Mouse (Mus musculus) kidney, adult 11 months (tissue): Measurements from ENCODE around the gene Gm266.
A peak's percentile ranks its signal among the peaks of the same experiment; 100 is the strongest.
"Not testable (repeated sequence)": the region's sequence is repeated elsewhere in the genome, so short reads cannot be mapped to it uniquely, and the experiment has no call there.

Source experiments
- DNase-seq: peaks from one replicate; pipeline ENCODE4 v3.0.0; 2022

Gm266 gene

GRCm38 (mm10) chr12:111485652-111486306, at the start of gene Gm266:
Gene Gm266, minus strand, starts transcription at chr12:111485823.
- DNase-seq: no peak

- DNase-seq: no peak
These were observed 49.7 kb upstream of the Gm266 start for GRCm38 (mm10) chr12:111535281-111535680.

DNA sequence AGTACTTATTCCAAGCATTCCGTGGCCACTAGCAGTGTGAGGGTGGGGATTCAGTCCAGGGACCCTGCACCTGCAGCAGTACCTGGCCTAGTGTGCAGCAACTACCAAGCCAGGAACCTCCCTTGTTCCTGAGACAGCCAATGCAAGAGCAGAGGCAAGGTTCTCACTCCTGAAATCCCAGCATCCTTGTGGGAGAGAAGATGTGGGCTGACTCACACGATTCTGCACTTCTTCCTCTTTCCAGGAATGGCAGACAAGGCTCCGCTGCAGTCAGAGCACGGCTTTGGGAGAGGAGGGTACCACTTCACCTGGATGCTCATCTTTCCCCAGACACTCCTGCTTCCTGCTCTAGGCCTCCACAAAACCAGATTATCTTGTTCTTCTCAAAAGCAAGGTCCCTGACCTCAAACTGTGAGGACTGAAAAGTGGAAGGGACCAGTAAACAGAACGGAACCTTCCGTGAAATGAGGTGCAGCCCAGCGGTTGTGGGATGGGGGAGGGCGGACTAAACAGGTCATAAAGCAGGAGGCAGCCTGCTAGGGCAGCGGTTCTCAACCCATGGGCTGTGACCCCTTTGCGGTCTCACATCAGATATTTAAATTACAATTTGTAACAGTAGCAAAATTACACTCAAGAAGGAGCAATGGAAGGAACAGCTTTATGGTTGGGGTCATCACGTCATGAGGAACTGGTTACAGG, 47.6 kb upstream of the Gm266 start:
- DNase-seq: no peak

DNA sequence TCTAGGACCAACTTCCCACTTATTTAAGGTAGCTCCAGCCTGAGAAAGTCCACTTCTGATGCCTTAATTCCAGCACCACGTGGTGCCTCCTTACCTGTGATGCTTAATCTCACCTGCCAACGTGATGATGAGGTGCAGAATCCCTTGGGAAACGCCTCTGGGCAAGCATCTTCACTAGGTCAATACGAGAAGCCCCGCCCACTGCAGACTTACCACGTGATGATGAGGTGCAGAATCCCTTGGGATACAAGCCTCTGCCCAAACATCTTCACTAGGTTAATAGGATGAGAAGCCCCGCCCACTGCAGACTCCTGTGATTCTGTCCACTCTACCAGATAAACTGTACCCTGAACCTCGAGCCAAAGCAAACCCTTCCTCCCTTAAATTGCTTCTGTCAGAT, 43.6 kb upstream of the Gm266 start:
- DNase-seq: no peak

DNA sequence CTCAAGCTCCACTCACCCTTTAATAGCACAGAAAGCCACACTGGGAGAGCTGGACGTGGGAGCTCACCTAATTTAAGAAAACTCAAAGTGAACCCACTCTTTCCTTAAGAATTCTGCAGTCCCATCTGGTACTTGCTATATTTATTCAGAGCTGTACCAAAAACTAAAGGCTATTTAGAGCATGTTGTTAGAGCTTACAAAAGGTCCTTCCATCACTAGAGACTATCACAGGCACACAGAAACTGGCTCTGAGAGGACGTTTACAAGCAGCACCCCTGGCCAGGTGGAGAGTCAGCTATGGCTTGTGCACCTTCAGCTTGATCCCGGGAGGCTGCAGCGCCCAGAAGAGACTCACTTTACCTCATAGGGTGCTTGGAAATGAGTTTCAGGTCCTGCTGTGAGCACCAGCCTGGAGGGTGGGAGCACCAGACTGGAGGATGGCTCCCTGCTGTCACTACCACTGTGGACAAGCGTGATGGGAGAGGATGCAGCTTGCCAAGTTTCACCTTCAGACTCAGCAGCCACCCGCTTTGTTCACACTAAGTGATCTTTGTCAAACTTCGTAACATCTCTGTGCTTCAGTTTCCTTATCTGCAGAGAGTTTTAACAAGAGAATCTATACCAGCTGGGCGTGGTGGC, 42.1 kb upstream of the Gm266 start:
- no peak for DNase-seq

GRCm38 (mm10) chr12:111524883-111525282, 39.3 kb upstream of the Gm266 start:
- no peak for DNase-seq

GRCm38 (mm10) chr12:111524469-111524868, 38.8 kb upstream of the Gm266 start:
- DNase-seq: no peak

- no peak for DNase-seq
These were observed 35.4 kb upstream of the Gm266 start for GRCm38 (mm10) chr12:111520994-111521393.

GRCm38 (mm10) chr12:111519821-111520220, 34.2 kb upstream of the Gm266 start:
- no peak for DNase-seq

- no peak for DNase-seq
These were observed 32.8 kb upstream of the Gm266 start for GRCm38 (mm10) chr12:111518391-111518790.

DNA sequence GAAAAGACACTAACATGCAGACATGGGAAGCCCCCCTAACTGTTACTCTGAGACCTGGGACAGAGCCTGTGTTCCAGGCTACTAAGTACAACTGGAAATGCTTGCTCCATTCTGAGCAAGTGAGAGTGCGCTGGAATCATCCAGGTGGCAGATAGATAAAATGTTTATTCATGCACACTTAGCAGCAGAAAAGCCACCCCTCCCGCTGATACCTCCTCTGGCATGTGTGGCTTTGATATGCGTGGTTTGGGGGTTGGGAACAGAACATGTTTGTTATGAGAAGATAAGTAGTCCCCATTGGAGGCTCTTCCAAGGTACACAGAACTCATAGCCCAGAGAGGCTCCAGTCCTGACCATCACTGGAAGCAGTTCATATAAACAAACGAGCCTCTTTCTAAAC, 32.3 kb upstream of the Gm266 start:
- DNase-seq: no peak

GRCm38 (mm10) chr12:111516826-111517225, 31.2 kb upstream of the Gm266 start:
- DNase-seq: no peak

- DNase-seq: no peak
These were observed 30.3 kb upstream of the Gm266 start for GRCm38 (mm10) chr12:111515920-111516319.

GRCm38 (mm10) chr12:111514874-111515649, 29.4 kb upstream of the Gm266 start:
- no peak for DNase-seq

DNA sequence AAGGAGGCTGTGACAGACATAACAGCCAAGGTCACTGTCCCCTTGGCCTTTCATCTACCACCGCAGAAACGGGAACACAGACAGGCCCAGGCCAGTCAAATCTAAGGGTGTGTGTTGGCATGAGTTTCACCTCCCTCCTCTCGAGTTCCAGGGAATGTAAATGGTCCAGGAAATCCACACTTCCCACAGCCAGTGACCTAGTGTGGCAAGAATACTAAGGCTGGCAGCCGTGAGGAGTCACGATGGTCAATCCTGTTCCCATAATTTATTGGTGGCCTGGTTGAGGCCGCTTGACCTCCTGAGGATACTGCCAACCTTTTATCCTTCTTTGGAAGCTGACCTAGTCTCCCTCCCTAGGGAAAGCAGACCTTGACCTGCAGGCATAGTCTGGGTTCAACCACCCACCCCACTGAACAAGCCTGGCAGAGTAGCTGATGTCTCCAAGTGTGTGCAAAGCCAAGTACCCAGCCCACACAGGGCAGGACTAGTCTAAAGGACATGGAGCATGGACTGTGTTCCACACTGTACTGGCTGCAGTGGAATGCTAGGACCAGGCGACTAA, 28.7 kb upstream of the Gm266 start:
- peak; percentile 90 for DNase-seq

- peak; percentile 68 for DNase-seq
These were observed 28.1 kb upstream of the Gm266 start for GRCm38 (mm10) chr12:111513673-111514072.

- no peak for DNase-seq
These were observed 27.0 kb upstream of the Gm266 start for GRCm38 (mm10) chr12:111512572-111513063.

DNA sequence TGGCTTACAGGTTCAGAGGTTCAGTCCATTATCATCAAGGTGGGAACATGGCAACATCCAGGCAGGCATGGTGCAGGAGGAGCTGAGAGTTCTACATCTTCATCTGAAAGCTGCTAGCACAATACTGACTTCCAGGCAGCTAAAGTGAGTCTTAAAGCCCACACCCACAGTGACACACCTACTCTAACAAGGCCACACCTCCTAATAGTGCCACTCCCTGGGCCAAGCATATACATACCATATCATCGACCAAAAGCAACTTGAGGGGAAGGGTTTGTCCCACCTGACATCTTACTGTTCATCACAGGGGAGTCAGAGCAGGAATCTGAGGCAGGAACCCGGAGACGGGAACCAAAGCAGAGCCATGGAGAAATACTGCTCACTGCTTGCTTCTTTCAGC, 22.8 kb upstream of the Gm266 start:
- DNase-seq: not testable (repeated sequence)

DNA sequence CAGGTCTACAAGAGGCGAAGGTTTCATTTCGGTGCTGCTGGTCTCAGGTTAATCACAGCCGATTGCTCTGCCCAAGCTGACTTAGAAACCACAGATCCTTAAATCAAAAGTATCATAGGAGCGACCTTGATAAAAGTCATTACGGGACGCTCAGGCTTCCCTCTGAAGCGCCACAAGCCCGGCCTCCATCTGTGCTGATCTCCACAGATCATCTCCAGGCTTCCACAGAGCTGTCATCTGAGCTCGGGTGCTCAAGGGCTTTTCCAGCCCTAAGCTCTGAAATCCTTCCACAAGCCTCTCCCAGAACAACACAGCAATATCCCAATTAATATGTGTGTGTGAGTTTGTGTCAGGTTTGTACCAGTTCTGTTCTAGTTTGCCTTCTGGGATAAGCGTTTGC, 22.3 kb upstream of the Gm266 start:
- DNase-seq: no peak

DNA sequence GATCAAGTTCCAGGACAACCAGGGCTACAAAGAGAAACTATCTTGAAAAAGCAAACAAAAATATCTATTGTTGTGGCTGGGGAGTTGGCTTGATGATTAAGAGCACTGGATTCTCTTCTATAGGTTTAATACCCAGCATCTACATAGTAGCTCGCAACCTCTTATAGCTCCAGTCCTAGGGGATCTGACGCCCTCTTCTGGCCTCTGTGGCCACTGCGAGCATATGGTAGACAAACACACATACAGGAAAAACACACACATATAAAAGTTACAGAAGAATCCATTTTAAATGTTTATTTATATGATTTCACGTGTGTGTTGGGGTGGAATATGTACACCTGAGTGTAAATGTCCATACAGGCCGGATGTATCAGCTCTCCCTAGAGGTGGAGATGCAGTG, 21.4 kb upstream of the Gm266 start:
- no peak for DNase-seq

- DNase-seq: peak; percentile 91
These were observed 19.3 kb upstream of the Gm266 start for GRCm38 (mm10) chr12:111504904-111505303.

GRCm38 (mm10) chr12:111503571-111503970, 17.9 kb upstream of the Gm266 start:
- DNase-seq: no peak

- DNase-seq: no peak
These were observed 17.5 kb upstream of the Gm266 start for GRCm38 (mm10) chr12:111503063-111503567.
